Mouse (Mus musculus): ENCODE measurements at regions not wholly inside any gene's neighbourhood (a gene's known extent, or its start where the extent isn't known, plus 50 kb on each side); places are given as distances from the start of the nearest gene placed in this dataset.

GRCm38 (mm10) chr8:11140566-11140965 is 132.3 kb upstream of the Irs2 start:
- TF ChIP-seq POLR2A (IDR thresholded peaks at IDR 0.05; ENCODE audit: borderline replicate concordance, insufficient read depth, low read length) (no peak), CTCF (IDR thresholded peaks at IDR 0.05; ENCODE audit: borderline replicate concordance, insufficient read depth, low read depth, low read length) (no peak)

All from cerebellum, adult 2 months (tissue).